Mouse (Mus musculus) lung, postnatal 0 days (tissue): ENCODE results near the gene 2610001J05Rik.

Source experiments
- CTCF ChIP-seq: IDR thresholded peaks from 2 replicates; pipeline ENCODE4 v1.5.1; 2016; ENCODE audit warnings: antibody characterized with exemption, mild to moderate bottlenecking
- EP300 ChIP-seq: IDR thresholded peaks from 2 replicates; pipeline ENCODE4 v1.6.1; 2016; ENCODE audit warnings: antibody characterized with exemption, mild to moderate bottlenecking, control low read depth

- TF ChIP-seq CTCF (no peak), EP300 (no peak)
Observed at GRCm38 (mm10) chr6:13902941-13903627, 31.8 kb upstream of the 2610001J05Rik start.
